Mouse (Mus musculus): Measurements from ENCODE around the gene Mgat1. TPM values are rescaled to one million over a fixed set of nuclear protein-coding genes. Genes with fewer than 3 reads are reported as not detected.

Mgat1 gene
- polyA plus RNA-seq, 1 experiment = 231 TPM

DNA sequence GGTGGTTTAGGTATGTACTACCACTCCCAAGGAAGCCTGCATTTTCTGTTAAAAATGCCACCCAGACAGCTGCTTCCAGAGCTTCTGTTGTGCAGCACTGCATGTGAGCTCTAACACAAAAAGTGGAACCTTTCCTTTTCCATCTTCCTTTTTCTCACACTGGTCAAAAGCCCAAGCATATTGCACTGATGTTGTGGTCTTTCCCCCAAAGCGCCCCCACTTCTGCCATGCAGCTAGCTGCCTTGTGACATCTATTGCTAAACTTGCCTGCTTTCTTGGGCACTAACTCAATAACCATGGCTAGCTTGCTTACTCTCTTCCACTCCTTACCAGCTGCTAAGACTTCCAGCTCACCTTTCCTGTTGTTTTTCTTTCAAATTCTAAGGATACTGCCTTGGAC is 19.5 kb upstream of the Mgat1 start:
- Histone ChIP-seq H3K27me3 (ENCODE audit: control insufficient read depth, insufficient read depth, low read length) (no peaks in the 10 kb centered on the region), H3K27ac (ENCODE audit: insufficient read depth, low read depth, low read length) (no peak overlapping the region), H3K4me3 (ENCODE audit: low read depth, low read length) (no peak overlapping the region), H3K4me1 (ENCODE audit: control insufficient read depth, insufficient read depth, insufficient read length, low read length) (no peaks in the 10 kb centered on the region), H3K36me3 (ENCODE audit: control insufficient read depth, insufficient read depth, low read length) (no peaks in the 10 kb centered on the region)
- WGBS = 64% methylated on average over 1 of the region's 1 CpGs
- TF ChIP-seq POLR2A (IDR thresholded peaks at IDR 0.05; ENCODE audit: low read depth, low read length) (no peak), CTCF (IDR thresholded peaks at IDR 0.05; ENCODE audit: extremely low read depth, insufficient read length, insufficient replicate concordance, low read depth, low read length) (no peak)

DNA sequence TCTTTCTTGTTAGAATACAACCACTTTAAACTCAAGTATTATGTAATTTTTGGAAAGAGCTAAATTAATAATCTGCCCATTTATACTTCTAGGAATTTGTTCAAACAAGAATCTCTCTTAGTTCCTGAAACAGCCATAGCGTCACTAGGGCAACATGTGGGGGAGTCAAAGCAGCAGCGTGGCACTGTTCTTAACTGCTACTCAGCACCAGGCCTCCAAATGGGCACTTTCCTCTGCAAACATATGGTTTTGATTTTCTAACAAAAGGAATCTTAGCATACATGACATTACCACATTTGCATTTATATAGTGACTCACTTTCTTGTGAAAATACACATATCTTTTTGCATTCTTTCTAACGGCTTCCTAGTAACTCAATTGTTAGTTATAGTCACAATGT is 11.2 kb upstream of the Mgat1 start:
- Histone ChIP-seq H3K27ac (ENCODE audit: insufficient read depth, low read depth, low read length) (no peak overlapping the region), H3K27me3 (ENCODE audit: control insufficient read depth, insufficient read depth, low read length) (no peaks in the 10 kb centered on the region), H3K4me1 (ENCODE audit: control insufficient read depth, insufficient read depth, insufficient read length, low read length) (peaks cover 3% of the 10 kb centered on the region; the same call in 1 of the 2 replicates), H3K36me3 (ENCODE audit: control insufficient read depth, insufficient read depth, low read length) (no peaks in the 10 kb centered on the region), H3K4me3 (ENCODE audit: low read depth, low read length) (no peak overlapping the region)
- 88% methylated on average over 3 of the region's 3 CpGs for WGBS
- no peak for TF ChIP-seq POLR2A (IDR thresholded peaks at IDR 0.05; ENCODE audit: low read depth, low read length)
- no peak for TF ChIP-seq CTCF (IDR thresholded peaks at IDR 0.05; ENCODE audit: extremely low read depth, insufficient read length, insufficient replicate concordance, low read depth, low read length)

DNA sequence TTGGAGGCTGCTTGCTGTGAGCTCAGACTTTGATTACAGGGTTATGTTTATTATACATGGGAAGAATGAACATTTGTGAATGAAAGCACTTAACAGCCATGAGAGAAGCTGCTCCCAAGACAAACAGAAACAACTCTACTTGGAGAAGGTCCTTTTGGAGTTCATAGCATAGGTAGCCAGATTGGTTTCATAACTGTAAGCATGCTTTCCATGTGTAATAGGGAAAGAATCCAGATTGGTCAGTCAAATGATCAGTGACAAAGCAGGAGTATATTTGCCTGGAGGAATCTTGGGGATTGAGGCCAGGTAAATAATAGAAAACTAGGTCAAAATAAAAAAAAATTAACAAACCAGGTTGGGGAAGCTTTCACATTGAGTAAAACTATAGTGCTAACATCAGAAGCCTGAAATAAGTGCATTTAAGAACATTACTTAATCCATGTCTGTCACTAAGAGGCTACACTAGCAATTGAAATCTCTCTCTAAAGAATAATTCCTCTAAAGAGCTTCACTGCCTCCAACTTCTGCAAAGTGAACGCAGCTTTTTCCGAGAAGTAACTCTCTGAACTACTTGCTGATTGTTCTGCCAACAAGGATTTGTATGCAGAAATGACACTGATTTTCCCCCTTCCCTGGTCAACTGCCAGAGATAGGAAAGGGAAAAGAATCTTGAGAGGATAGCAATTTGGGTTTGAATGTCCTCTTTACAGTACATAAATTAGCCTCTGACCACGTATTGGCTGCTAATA is 8.4 kb upstream of the Mgat1 start:
- Histone ChIP-seq H3K4me3 (ENCODE audit: low read depth, low read length) (no peak overlapping the region), H3K4me1 (ENCODE audit: control insufficient read depth, insufficient read depth, insufficient read length, low read length) (peaks cover 3% of the 10 kb centered on the region; the same call in 1 of the 2 replicates), H3K36me3 (ENCODE audit: control insufficient read depth, insufficient read depth, low read length) (no peaks in the 10 kb centered on the region), H3K27ac (ENCODE audit: insufficient read depth, low read depth, low read length) (no peak overlapping the region), H3K27me3 (ENCODE audit: control insufficient read depth, insufficient read depth, low read length) (no peaks in the 10 kb centered on the region)
- WGBS = 84% methylated on average over 3 of the region's 3 CpGs
- TF ChIP-seq CTCF (IDR thresholded peaks at IDR 0.05; ENCODE audit: extremely low read depth, insufficient read length, insufficient replicate concordance, low read depth, low read length) (no peak), POLR2A (IDR thresholded peaks at IDR 0.05; ENCODE audit: low read depth, low read length) (no peak)

DNA sequence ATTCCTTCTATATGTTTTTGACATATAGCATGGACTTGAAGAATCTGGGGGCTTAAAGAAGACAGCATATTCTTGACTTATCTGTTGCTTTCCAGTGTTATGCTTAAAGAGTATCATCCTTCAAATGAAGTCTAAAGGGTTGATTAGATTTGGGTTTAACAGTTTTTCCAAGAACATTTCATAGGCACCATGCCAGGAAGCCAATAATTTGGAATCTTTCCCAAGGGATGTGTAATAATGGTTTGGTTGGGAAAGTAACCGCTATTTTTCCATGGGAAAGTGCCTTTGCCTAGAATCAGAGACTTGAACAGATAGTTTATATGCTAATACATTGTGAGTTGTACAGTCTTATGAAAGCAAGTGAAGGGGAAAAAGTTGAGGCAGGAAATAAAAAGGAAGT is 7.1 kb upstream of the Mgat1 start:
- 20% methylated on average over 1 of the region's 1 CpGs for whole genome bisulfite sequencing
- H3K4me1 ChIP-seq (ENCODE audit: control insufficient read depth, insufficient read depth, insufficient read length, low read length) = peaks cover 3% of the 10 kb centered on the region; the same call in 1 of the 2 replicates
- H3K27me3 ChIP-seq (ENCODE audit: control insufficient read depth, insufficient read depth, low read length) = no peaks in the 10 kb centered on the region
- no peak overlapping the region for H3K4me3 ChIP-seq (ENCODE audit: low read depth, low read length)
- H3K36me3 ChIP-seq (ENCODE audit: control insufficient read depth, insufficient read depth, low read length) = no peaks in the 10 kb centered on the region
- H3K27ac ChIP-seq (ENCODE audit: insufficient read depth, low read depth, low read length) = peak overlapping the region; percentile 33
- TF ChIP-seq POLR2A (IDR thresholded peaks at IDR 0.05; ENCODE audit: low read depth, low read length) = no peak
- no peak for TF ChIP-seq CTCF (IDR thresholded peaks at IDR 0.05; ENCODE audit: extremely low read depth, insufficient read length, insufficient replicate concordance, low read depth, low read length)

DNA sequence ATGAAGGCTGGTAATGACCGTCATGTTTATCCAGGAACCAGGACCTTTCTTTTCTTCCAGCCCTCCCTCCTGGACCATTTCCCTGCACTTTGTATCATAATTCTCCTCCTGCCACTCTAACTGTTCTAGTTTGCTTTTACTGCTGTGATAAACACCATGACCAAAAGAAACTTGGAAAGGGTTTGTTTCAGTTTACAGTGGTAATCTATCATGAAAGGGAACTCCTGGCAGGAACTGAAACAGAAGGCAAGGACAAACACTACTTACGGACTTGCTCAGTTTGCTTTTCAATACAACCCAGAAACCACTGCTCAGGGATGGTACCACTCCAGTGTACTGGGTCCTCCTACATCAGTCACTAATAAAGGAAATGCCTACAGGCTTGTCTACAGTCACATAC is 6.5 kb upstream of the Mgat1 start:
- no peaks in the 10 kb centered on the region for H3K27me3 ChIP-seq (ENCODE audit: control insufficient read depth, insufficient read depth, low read length)
- H3K27ac ChIP-seq (ENCODE audit: insufficient read depth, low read depth, low read length) = peak overlapping the region; percentile 33
- TF ChIP-seq POLR2A (IDR thresholded peaks at IDR 0.05; ENCODE audit: low read depth, low read length) = no peak
- no peak for TF ChIP-seq CTCF (IDR thresholded peaks at IDR 0.05; ENCODE audit: extremely low read depth, insufficient read length, insufficient replicate concordance, low read depth, low read length)
- H3K4me3 ChIP-seq (ENCODE audit: low read depth, low read length) = no peak overlapping the region
- H3K36me3 ChIP-seq (ENCODE audit: control insufficient read depth, insufficient read depth, low read length) = no peaks in the 10 kb centered on the region
- peaks cover 3% of the 10 kb centered on the region; the same call in 1 of the 2 replicates for H3K4me1 ChIP-seq (ENCODE audit: control insufficient read depth, insufficient read depth, insufficient read length, low read length)
- 11% methylated on average over 2 of the region's 2 CpGs for WGBS

- Histone ChIP-seq H3K36me3 (ENCODE audit: control insufficient read depth, insufficient read depth, low read length) (no peaks in the 10 kb centered on the region), H3K4me3 (ENCODE audit: low read depth, low read length) (no peak overlapping the region), H3K27me3 (ENCODE audit: control insufficient read depth, insufficient read depth, low read length) (no peaks in the 10 kb centered on the region), H3K4me1 (ENCODE audit: control insufficient read depth, insufficient read depth, insufficient read length, low read length) (peaks cover 10% of the 10 kb centered on the region; the same call in 1 of the 2 replicates), H3K27ac (ENCODE audit: insufficient read depth, low read depth, low read length) (no peak overlapping the region)
- 41% methylated on average over 1 of the region's 1 CpGs for WGBS
- TF ChIP-seq POLR2A (IDR thresholded peaks at IDR 0.05; ENCODE audit: low read depth, low read length) (no peak), CTCF (IDR thresholded peaks at IDR 0.05; ENCODE audit: extremely low read depth, insufficient read length, insufficient replicate concordance, low read depth, low read length) (no peak)
These were observed 3.7 kb upstream of the Mgat1 start for GRCm38 (mm10) chr11:49240310-49240709.

GRCm38 (mm10) chr11:49240874-49241273 is 3.1 kb upstream of the Mgat1 start:
- no peaks in the 10 kb centered on the region for H3K36me3 ChIP-seq (ENCODE audit: control insufficient read depth, insufficient read depth, low read length)
- no peak overlapping the region for H3K4me3 ChIP-seq (ENCODE audit: low read depth, low read length)
- no peak overlapping the region for H3K27ac ChIP-seq (ENCODE audit: insufficient read depth, low read depth, low read length)
- 66% methylated on average over 4 of the region's 4 CpGs for WGBS
- TF ChIP-seq POLR2A (IDR thresholded peaks at IDR 0.05; ENCODE audit: low read depth, low read length) (no peak), CTCF (IDR thresholded peaks at IDR 0.05; ENCODE audit: extremely low read depth, insufficient read length, insufficient replicate concordance, low read depth, low read length) (no peak)
- peaks cover 10% of the 10 kb centered on the region; the same call in 1 of the 2 replicates for H3K4me1 ChIP-seq (ENCODE audit: control insufficient read depth, insufficient read depth, insufficient read length, low read length)
- no peaks in the 10 kb centered on the region for H3K27me3 ChIP-seq (ENCODE audit: control insufficient read depth, insufficient read depth, low read length)

Measured in small intestine, adult 2 months (tissue).